Mouse (Mus musculus) lung, postnatal 0 days (tissue): Measurements from ENCODE around the gene 4933405L10Rik. TPM values are rescaled to one million over a fixed set of nuclear protein-coding genes. Genes with fewer than 3 reads are reported as not detected.

Experiments
- ATAC-seq: fragments of 200-750 bp; cut with Nextera tagmentation; 2 replicates; pipeline ENCODE4 v1.8.0; 2017; ENCODE audit warnings: moderate library complexity
- DNase-seq: peaks from one replicate; pipeline ENCODE4 v3.0.0-alpha.2; 2016; ENCODE audit warnings: low spot score
- H3K27ac ChIP-seq: fragments of 300-500 bp; sonication (generic); 2 replicates; pipeline ENCODE4 v1.5.1; 2014; ENCODE audit warnings: antibody characterized with exemption, mild to moderate bottlenecking, low read length, mixed read lengths
- H3K27me3 ChIP-seq: fragments of 300-500 bp; sonication (generic); replicated peaks from 2 replicates; pipeline ENCODE4 v1.6.1; 2014; ENCODE audit warnings: low read length, mixed read lengths; ENCODE audit not compliant: insufficient read depth
- H3K36me3 ChIP-seq: fragments of 300-500 bp; sonication (generic); 2 replicates; pipeline ENCODE4 v1.6.1; 2014; ENCODE audit warnings: low read length, mixed read lengths; ENCODE audit not compliant: insufficient read depth
- H3K4me1 ChIP-seq: fragments of 300-500 bp; sonication (generic); 2 replicates; pipeline ENCODE4 v1.6.1; 2014; ENCODE audit warnings: antibody characterized with exemption, low read depth, low read length, mixed read lengths; ENCODE audit not compliant: insufficient read depth
- H3K4me2 ChIP-seq: fragments of 300-500 bp; sonication (generic); replicated peaks from 2 replicates; pipeline ENCODE4 v1.6.1; 2014; ENCODE audit warnings: low read depth, mild to moderate bottlenecking, low read length, moderate library complexity, mixed read lengths
- H3K4me3 ChIP-seq: fragments of 300-500 bp; sonication (generic); 2 replicates; pipeline ENCODE4 v1.5.1; 2014; ENCODE audit warnings: low read depth, low read length
- H3K9ac ChIP-seq: fragments of 300-500 bp; sonication (generic); replicated peaks from 2 replicates; pipeline ENCODE4 v1.6.1; 2014; ENCODE audit warnings: low read depth, mild to moderate bottlenecking
- H3K9me3 ChIP-seq: fragments of 300-500 bp; sonication (generic); 2 replicates; pipeline ENCODE4 v1.6.1; 2016; ENCODE audit warnings: low read length, mixed read lengths
- CTCF ChIP-seq: IDR thresholded peaks from 2 replicates; pipeline ENCODE4 v1.5.1; 2016; ENCODE audit warnings: antibody characterized with exemption, mild to moderate bottlenecking
- EP300 ChIP-seq: IDR thresholded peaks from 2 replicates; pipeline ENCODE4 v1.6.1; 2016; ENCODE audit warnings: antibody characterized with exemption, mild to moderate bottlenecking, control low read depth
- WGBS: fragments of 180-500 bp; shearing (Covaris S2); extraction: QIAGEN DNeasy Blood & Tissue Kit; methylation state at CpG from one replicate; pipeline ENCODE4 v1.1.7; 2014; 5-methylcytosine and 5-hydroxymethylcytosine counted together
- polyA plus RNA-seq: library from polyadenylated mRNA; unstranded; fragments of >200 nt; fragmentation: Nextera tagmentation; extraction: Ambion mirVana; gene quantifications from 2 replicates; pipeline ENCODE4 v1.2.1, GENCODE M21; 2015

4933405L10Rik gene
- polyA plus RNA-seq, 1 experiment from 2014 or later, result not detected

- WGBS, result 81% methylated on average over 11 of the region's 11 CpGs
- no peaks in the 10 kb centered on the region for H3K27me3 ChIP-seq
- peak overlapping the region; percentile 90 for H3K4me2 ChIP-seq
- H3K9me3 ChIP-seq, result no peaks in the 10 kb centered on the region
- TF ChIP-seq EP300 (no peak), CTCF (no peak)
- peaks cover 6% of the 10 kb centered on the region; the same call in 1 of the 2 replicates for H3K4me1 ChIP-seq
- no peak for DNase-seq
- 0 out of 2 replicates have a peak overlapping the region, but pooled peaks have one; percentile 74 for H3K4me3 ChIP-seq
- H3K27ac ChIP-seq, result no peak overlapping the region; the same call in 1 of the 2 replicates
- H3K36me3 ChIP-seq, result peaks cover 13% of the 10 kb centered on the region; the same call in 1 of the 2 replicates
- H3K9ac ChIP-seq, result peak overlapping the region; percentile 52; the same call in 1 of the 2 replicates
- no peak for ATAC-seq
Observed at GRCm38 (mm10) chr8:105699488-105700215, 7.8 kb upstream of the 4933405L10Rik start.

DNA sequence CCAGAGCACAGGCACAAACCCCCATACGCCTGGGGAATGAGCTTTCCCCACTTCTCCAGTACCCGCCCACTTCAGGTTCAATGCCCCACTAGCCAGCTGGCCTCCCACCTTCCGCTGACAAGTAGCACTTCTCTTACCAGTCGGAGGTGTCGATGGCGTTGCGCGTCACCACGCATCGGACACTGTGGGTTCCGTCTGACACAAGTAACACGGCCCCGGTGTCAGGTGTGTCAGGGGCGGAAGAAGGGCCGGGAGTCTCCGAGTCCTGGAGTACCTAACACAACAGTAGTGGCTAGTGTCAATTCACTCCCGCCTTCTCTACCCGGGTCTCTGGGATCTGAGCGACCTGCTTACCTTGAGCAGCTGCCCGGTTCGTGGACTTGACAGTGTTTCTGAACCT is 6.9 kb upstream of the 4933405L10Rik start:
- ATAC-seq, result peak; percentile 52

GRCm38 (mm10) chr8:105700966-105701824 is 6.3 kb upstream of the 4933405L10Rik start, which contains the start of the genes Acd and Pard6a:
TSS of gene Acd (minus strand) at chr8:105701102.
TSS of gene Pard6a (plus strand) at chr8:105701148.
- DNase-seq, result peak; percentile 96
- Histone ChIP-seq H3K27me3 (no peaks in the 10 kb centered on the region), H3K4me3 (peak within 1 kb of the TSS; percentile 74), H3K36me3 (peaks cover 13% of the 10 kb centered on the region; the same call in 1 of the 2 replicates), H3K9me3 (no peaks in the 10 kb centered on the region), H3K4me1 (peaks cover 6% of the 10 kb centered on the region; the same call in 1 of the 2 replicates), H3K4me2 (peak within 1 kb of the TSS; percentile 90), H3K9ac (peak within 1 kb of the TSS; percentile 52), H3K27ac (peak within 1 kb of the TSS; percentile 91)
- WGBS, result under 1% methylated on average over 60 of the region's 60 CpGs
- ATAC-seq, result peak; percentile 89
- TF ChIP-seq EP300 (no peak), CTCF (0 out of 2 replicates have a peak, but pooled peaks have one; percentile 7)

More for the DNA sequence above, 6.9 kb upstream of the 4933405L10Rik start:
- Histone ChIP-seq H3K9me3 (no peaks in the 10 kb centered on the region), H3K4me3 (peak overlapping the region; percentile 74), H3K27ac (peak overlapping the region; percentile 91), H3K9ac (peak overlapping the region; percentile 52), H3K4me1 (peaks cover 6% of the 10 kb centered on the region; the same call in 1 of the 2 replicates), H3K36me3 (peaks cover 13% of the 10 kb centered on the region; the same call in 1 of the 2 replicates), H3K27me3 (no peaks in the 10 kb centered on the region), H3K4me2 (peak overlapping the region; percentile 90)
- TF ChIP-seq EP300 (no peak), CTCF (no peak)
- peak; percentile 66 for DNase-seq
- 0% methylated on average over 21 of the region's 21 CpGs for WGBS

DNA sequence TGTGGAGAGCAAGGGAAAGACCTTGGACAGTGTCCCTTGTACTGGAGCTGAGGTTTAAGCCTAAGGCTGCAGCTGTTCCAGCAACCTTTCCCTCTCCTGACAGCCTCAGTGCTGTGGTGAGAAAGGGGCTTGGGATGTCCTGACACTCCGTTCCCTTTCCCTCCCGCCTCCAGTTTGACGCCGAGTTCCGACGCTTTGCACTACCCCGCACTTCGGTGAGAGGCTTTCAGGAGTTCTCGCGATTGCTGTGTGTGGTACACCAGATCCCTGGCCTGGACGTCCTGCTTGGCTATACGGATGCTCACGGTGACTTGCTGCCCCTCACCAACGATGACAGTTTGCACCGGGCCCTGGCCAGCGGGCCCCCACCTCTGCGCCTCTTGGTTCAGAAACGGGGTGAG is 5.5 kb upstream of the 4933405L10Rik start:
- 46% methylated on average over 18 of the region's 18 CpGs for WGBS
- no peaks in the 10 kb centered on the region for H3K9me3 ChIP-seq
- peaks cover 6% of the 10 kb centered on the region; the same call in 1 of the 2 replicates for H3K4me1 ChIP-seq
- TF ChIP-seq EP300 (no peak), CTCF (no peak)
- no peak for DNase-seq
- H3K27ac ChIP-seq, result peak overlapping the region; percentile 33; the same call in 1 of the 2 replicates
- H3K9ac ChIP-seq, result no peak overlapping the region
- peaks cover 13% of the 10 kb centered on the region; the same call in 1 of the 2 replicates for H3K36me3 ChIP-seq
- peak overlapping the region; percentile 90 for H3K4me2 ChIP-seq
- H3K27me3 ChIP-seq, result no peaks in the 10 kb centered on the region
- H3K4me3 ChIP-seq, result peak overlapping the region; percentile 74
- 0 out of 2 replicates have a peak, but pooled peaks have one; percentile 0 for ATAC-seq

GRCm38 (mm10) chr8:105702731-105703415 is 4.6 kb upstream of the 4933405L10Rik start:
- H3K4me3 ChIP-seq, result no peak overlapping the region
- H3K4me1 ChIP-seq, result peaks cover 14% of the 10 kb centered on the region; the same call in 1 of the 2 replicates
- 0 out of 2 replicates have a peak, but pooled peaks cover 7% of the 10 kb centered on the region for H3K36me3 ChIP-seq
- H3K4me2 ChIP-seq, result no peak overlapping the region
- H3K27me3 ChIP-seq, result no peaks in the 10 kb centered on the region
- ATAC-seq (no peak), DNase-seq (no peak)
- no peaks in the 10 kb centered on the region for H3K9me3 ChIP-seq
- H3K27ac ChIP-seq, result no peak overlapping the region
- 88% methylated on average over 24 of the region's 24 CpGs for WGBS
- H3K9ac ChIP-seq, result no peak overlapping the region
- no peak for TF ChIP-seq EP300
- no peak for TF ChIP-seq CTCF
